Mouse (Mus musculus): ENCODE measurements around the gene Tbc1d1. TPM values are rescaled to one million over a fixed set of nuclear protein-coding genes. Genes with fewer than 3 reads are reported as not detected.

The Tbc1d1 gene
- polyA plus RNA-seq, 1 experiment from 2014 or later, result 12.2 TPM

DNA sequence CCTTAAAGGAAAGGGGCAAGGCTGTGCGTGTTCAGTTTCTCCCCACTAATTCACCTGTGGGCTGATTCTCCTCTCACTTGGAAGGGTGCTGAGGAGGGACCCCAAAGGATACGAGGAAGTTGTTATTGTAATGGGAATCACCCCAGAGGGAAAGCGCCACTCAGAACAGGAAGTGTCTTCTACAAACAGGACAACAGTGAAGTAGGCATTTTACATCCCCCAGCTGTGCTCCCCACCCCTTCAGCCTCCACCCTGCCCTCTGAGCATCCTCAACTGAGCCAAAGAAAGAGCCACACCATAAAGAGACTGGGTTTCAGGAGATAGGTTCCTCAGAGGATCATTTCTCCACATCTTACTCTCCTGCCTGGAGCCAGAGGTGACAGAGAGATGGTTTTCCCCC, 219.7 kb downstream of the Tbc1d1 start:
- no peaks in the 10 kb centered on the region for H3K27me3 ChIP-seq

DNA sequence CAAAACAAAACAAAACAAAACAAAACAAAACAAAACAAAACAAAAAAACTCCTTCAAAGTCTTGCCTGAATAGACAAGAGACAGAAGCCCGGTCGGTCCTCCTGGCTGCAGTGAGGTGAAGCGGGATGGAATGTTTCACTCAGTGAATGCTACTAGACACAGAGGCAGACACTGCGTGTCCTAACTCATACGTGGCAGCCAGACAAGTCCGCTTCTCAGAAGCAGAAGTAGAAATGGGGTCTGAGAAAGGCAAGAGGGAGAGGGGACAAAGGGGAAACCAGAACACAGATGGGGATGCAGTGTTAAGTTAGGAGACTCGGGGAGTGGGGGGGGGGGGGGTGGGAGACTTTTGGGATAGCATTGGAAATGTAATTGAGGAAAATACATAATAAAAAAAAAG, 220.4 kb downstream of the Tbc1d1 start:
- no peak for ATAC-seq (replicated peaks)
- no peaks in the 10 kb centered on the region for H3K9me3 ChIP-seq
- peaks cover 18% of the 10 kb centered on the region; the same call in 1 of the 2 replicates for H3K4me1 ChIP-seq
- 63% methylated on average over 7 of the region's 7 CpGs for WGBS
- no peak overlapping the region for H3K9ac ChIP-seq (replicated peaks)
- no peak overlapping the region for H3K27ac ChIP-seq (replicated peaks)
- no peak overlapping the region for H3K4me3 ChIP-seq
- no peaks in the 10 kb centered on the region for H3K36me3 ChIP-seq
- H3K4me2 ChIP-seq (replicated peaks), result no peak overlapping the region
- H3K27me3 ChIP-seq, result no peaks in the 10 kb centered on the region

More for the DNA sequence above, 219.7 kb downstream of the Tbc1d1 start:
- Histone ChIP-seq H3K9me3 (no peaks in the 10 kb centered on the region), H3K36me3 (no peaks in the 10 kb centered on the region), H3K4me1 (peaks cover 13% of the 10 kb centered on the region; the same call in 1 of the 2 replicates), H3K9ac (replicated peaks) (no peak overlapping the region), H3K27ac (replicated peaks) (no peak overlapping the region), H3K4me3 (no peak overlapping the region), H3K4me2 (replicated peaks) (no peak overlapping the region)
- 89% methylated on average over 3 of the region's 3 CpGs for WGBS
- ATAC-seq (replicated peaks), result no peak

DNA sequence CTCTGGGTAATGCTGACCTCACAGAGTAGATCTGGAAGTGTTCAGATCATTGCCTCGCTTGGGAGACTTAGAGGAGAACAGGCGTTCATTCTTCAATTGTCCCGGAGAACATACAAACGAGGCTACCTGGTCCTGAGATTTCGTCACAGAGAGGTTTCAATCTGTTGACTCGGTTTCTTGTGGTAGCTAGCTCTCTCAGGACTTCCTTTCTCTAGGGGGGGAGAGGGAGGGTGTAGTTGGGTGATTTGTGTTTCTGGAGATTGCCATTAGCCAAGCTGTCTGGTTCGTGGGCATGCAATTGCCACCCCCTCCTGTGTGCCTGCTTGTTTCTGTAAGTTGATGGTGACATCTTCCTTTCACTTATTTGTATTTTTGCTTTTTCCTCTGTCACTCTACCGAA, 221.6 kb downstream of the Tbc1d1 start:
- H3K27ac ChIP-seq (replicated peaks), result no peak overlapping the region
- 76% methylated on average over 8 of the region's 8 CpGs for WGBS

DNA sequence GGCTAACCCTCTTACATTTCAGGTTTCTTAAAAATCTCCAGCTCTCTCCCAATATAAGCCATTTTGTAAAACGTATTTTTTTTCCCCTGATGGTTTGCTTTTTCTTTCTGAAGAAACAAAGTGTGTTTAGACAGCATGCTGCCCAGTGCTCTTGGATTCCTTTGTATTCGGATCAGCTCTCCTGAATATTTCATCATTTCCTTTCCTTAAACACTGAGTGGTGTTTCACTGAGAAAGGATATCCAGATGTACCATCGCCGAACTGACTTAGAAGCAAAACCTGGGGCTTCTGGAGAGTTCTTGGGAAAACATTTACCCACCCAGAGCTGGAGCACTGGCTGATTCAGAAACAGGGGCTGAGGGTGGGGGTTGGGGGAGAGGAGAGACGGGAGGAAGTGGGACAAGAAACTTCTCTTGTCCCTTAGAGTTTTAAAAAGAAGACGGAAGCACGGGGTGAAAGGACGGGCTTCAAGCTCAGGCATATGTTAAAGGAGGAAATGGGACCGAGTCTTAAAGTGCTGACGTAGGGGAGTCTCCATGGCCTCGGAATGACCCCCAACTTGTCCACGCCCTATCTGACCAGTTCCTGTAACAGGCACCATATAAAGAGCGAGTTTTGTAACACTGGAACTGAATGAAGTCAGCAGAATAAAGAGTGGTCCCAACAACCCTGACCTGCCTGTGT, 222.6 kb downstream of the Tbc1d1 start:
- Histone ChIP-seq H3K9ac (replicated peaks) (no peak overlapping the region), H3K4me1 (peaks cover 27% of the 10 kb centered on the region), H3K4me3 (no peak overlapping the region), H3K9me3 (no peaks in the 10 kb centered on the region), H3K4me2 (replicated peaks) (no peak overlapping the region), H3K36me3 (no peaks in the 10 kb centered on the region), H3K27ac (replicated peaks) (peak overlapping the region; percentile 36; the same call in 1 of the 2 replicates), H3K27me3 (no peaks in the 10 kb centered on the region)
- 69% methylated on average over 13 of the region's 13 CpGs for WGBS
- no peak for ATAC-seq (replicated peaks)

More for the DNA sequence above, 221.6 kb downstream of the Tbc1d1 start:
- H3K4me3 ChIP-seq, result no peak overlapping the region
- H3K9ac ChIP-seq (replicated peaks), result no peak overlapping the region
- H3K36me3 ChIP-seq, result no peaks in the 10 kb centered on the region
- ATAC-seq (replicated peaks), result no peak
- peaks cover 24% of the 10 kb centered on the region for H3K4me1 ChIP-seq
- H3K27me3 ChIP-seq, result no peaks in the 10 kb centered on the region
- no peaks in the 10 kb centered on the region for H3K9me3 ChIP-seq
- H3K4me2 ChIP-seq (replicated peaks), result no peak overlapping the region

DNA sequence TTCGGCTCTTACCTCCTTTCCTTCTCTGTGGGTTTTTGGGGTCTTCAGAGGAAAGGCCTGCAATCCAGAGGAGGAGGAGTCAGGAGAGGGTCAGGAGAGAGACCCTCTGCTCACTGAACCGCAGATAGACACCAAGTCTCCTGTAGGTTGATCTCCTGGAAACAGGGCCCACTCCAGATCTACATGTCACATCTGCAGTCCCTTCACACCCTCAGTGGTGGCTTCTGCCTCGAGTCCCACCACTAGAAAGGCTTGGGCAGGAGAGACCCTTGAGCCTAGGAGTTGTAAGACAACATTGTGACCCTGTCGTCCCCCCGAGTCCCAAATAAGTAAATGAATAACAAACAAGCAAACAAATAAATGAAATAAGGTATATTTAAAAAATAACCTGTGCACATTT, 223.7 kb downstream of the Tbc1d1 start:
- WGBS, result 91% methylated on average over 5 of the region's 5 CpGs
- no peak for ATAC-seq (replicated peaks)
- no peaks in the 10 kb centered on the region for H3K36me3 ChIP-seq

DNA sequence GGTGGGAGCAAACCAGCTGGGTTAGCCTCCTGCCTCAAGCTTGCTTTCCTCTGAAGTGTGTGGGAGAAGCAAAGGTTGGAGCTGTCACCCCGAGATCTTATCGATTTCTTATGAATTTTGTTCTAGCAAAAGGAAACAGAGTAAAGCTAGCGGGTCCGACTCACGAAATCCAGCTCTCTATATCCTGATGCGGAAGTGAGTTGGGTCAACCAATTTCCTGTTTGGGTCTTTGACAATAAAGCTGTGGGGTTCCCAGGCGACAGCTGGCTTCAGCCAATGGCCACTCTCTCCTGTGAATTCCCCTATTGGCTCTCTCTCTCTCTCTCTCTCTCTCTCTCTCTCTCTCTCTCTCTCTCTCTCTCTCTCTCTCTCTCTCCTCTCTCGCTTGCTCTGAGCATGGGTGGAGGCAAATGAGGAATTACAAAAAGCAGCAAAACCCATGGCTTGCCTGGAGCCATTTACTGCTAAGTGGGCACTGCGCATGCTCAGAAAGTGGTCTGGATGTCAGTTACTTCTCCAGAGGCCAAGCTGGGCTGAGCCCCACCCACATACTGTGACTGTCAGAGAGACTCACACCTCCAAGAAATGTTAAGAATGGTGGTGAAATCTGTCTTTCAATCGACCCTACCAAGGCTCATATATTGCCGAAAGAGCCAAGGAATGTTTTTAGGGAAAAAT, 224.7 kb downstream of the Tbc1d1 start:
- Histone ChIP-seq H3K36me3 (no peaks in the 10 kb centered on the region), H3K4me2 (replicated peaks) (no peak overlapping the region), H3K4me3 (no peak overlapping the region), H3K9me3 (no peaks in the 10 kb centered on the region), H3K4me1 (peaks cover 27% of the 10 kb centered on the region), H3K27me3 (no peaks in the 10 kb centered on the region), H3K27ac (replicated peaks) (no peak overlapping the region), H3K9ac (replicated peaks) (no peak overlapping the region)
- WGBS, result 67% methylated on average over 11 of the region's 11 CpGs
- no peak for ATAC-seq (replicated peaks)

More for the DNA sequence above, 223.7 kb downstream of the Tbc1d1 start:
- Histone ChIP-seq H3K4me2 (replicated peaks) (no peak overlapping the region), H3K27me3 (no peaks in the 10 kb centered on the region), H3K4me1 (peaks cover 27% of the 10 kb centered on the region), H3K4me3 (no peak overlapping the region), H3K9me3 (no peaks in the 10 kb centered on the region), H3K9ac (replicated peaks) (no peak overlapping the region), H3K27ac (replicated peaks) (no peak overlapping the region)

DNA sequence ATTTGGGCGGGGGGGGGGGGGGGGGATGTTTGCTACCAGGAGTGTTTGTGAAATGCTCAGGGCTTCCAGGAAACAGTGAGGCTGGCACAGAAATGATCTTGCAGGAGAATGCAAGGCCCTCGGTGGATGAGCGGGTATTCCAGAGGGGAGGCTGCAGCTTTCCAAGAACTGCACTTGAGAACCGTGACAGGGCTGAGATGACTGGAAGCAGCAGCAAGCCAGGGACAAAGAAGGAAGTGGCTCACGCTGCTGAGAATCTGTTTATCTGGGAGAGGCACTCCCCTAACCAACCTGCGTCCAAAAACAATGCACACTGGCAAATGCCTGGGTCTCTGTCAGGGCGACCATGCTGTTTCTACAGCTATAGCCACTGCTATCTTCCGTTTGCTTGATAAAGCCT, 225.4 kb downstream of the Tbc1d1 start:
- H3K9ac ChIP-seq (replicated peaks), result no peak overlapping the region
- no peak overlapping the region for H3K4me3 ChIP-seq
- H3K9me3 ChIP-seq, result no peaks in the 10 kb centered on the region
- no peak overlapping the region for H3K27ac ChIP-seq (replicated peaks)
- no peak for ATAC-seq (replicated peaks)
- no peak overlapping the region for H3K4me2 ChIP-seq (replicated peaks)
- H3K4me1 ChIP-seq, result peaks cover 27% of the 10 kb centered on the region
- no peaks in the 10 kb centered on the region for H3K36me3 ChIP-seq
- 26% methylated on average over 8 of the region's 8 CpGs for WGBS
- no peaks in the 10 kb centered on the region for H3K27me3 ChIP-seq

DNA sequence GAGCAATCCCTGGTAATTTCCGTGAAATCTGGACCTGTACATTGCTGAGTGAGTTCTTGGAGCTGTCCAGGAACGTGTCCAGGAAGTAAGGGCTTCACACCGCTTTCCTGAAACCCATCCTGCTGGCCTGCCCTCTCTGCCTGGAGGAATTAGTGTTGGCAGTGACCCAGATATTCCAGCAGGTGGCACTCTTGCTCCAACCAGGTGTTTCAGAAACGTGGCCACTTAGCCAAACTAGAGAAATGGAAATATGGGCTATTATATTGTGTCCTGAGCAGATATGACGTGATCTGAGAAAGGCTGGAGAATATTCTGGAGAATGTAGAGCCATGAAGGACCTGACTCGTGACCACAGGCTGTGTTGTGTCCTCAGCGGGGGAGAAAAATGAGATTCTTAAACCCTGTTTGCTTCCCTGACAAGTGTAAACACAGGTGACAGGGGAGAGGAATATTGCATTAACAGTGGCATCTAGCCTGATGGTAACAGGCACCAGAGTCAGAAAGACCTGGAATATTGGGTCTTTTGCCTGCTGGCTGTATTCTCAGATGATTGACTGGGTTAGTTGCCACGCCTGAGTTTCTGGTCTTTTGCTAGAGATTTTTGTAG, 226.4 kb downstream of the Tbc1d1 start:
- no peak overlapping the region for H3K4me2 ChIP-seq (replicated peaks)
- H3K27ac ChIP-seq (replicated peaks), result no peak overlapping the region
- H3K9me3 ChIP-seq, result no peaks in the 10 kb centered on the region
- no peaks in the 10 kb centered on the region for H3K27me3 ChIP-seq
- ATAC-seq (replicated peaks), result peak; percentile 68
- WGBS, result 16% methylated on average over 8 of the region's 8 CpGs
- no peaks in the 10 kb centered on the region for H3K36me3 ChIP-seq
- no peak overlapping the region for H3K4me3 ChIP-seq
- H3K4me1 ChIP-seq, result peaks cover 27% of the 10 kb centered on the region
- H3K9ac ChIP-seq (replicated peaks), result no peak overlapping the region

DNA sequence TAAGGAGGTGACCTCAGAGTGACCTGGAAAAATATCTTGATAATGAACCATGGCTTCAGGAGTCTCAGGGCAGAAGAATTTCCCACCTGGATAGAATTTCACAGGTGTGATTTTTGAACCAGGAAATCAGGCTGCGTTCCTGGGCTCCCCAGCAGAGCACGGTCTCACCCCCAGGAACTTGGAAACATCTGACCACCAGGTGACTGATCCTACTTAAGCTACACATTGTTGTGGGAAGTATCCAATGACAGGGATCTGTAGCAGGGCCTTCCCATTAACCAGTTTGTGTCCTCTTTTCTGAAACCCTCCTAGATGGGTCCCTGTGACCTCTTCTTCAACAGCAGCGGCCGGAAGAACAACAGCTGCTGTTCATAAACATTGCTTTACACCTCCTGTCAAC, 227.1 kb downstream of the Tbc1d1 start:
- H3K4me1 ChIP-seq, result peaks cover 23% of the 10 kb centered on the region
- H3K27ac ChIP-seq (replicated peaks), result no peak overlapping the region
- no peak overlapping the region for H3K9ac ChIP-seq (replicated peaks)
- WGBS, result 66% methylated on average over 4 of the region's 4 CpGs
- no peak overlapping the region for H3K4me2 ChIP-seq (replicated peaks)
- H3K4me3 ChIP-seq, result no peak overlapping the region
- H3K27me3 ChIP-seq, result no peaks in the 10 kb centered on the region
- H3K36me3 ChIP-seq, result no peaks in the 10 kb centered on the region
- no peak for ATAC-seq (replicated peaks)
- no peaks in the 10 kb centered on the region for H3K9me3 ChIP-seq

DNA sequence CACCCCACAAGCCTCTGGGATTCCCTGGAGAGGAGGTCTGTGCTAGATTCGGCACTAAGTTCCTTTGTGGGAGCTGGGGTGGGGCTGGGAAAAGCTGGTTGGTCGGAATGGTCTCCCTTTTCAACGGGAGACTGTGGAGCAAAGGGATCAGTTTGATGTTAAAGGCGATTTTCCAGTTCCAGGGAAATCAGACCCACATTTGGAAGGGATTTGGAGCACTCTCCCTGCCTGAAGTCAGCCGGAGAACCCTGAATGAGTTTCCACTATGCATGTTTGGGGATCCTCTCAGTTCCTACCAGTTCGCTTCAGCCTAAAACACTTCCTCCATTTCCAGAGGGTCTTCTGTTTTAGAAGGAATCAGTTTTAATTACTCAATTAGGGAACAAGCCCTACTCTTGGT, 228.4 kb downstream of the Tbc1d1 start:
- H3K9me3 ChIP-seq, result no peaks in the 10 kb centered on the region
- no peak for ATAC-seq (replicated peaks)
- WGBS, result 76% methylated on average over 6 of the region's 6 CpGs

DNA sequence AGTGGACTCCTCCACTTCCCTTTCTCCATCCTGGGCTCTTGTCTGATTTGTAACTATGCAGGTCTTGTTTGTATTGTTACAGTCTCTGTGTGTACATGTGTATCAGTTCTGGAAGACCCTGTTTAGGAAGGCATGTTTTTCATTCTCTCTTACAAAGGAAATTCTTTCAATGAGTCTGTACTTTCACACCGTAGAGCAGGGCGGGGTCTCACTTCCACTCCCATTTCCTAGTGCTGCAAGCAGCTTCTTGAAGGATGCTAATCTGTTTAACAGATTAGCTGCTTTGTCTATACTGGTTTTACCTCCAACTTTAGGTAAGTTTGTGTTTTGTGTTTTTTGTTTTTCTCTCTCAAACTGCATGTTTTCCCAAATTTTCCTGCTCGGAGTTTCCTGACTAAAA, 230.9 kb downstream of the Tbc1d1 start:
- Histone ChIP-seq H3K9ac (replicated peaks) (no peak overlapping the region), H3K4me2 (replicated peaks) (no peak overlapping the region), H3K4me1 (peaks cover 18% of the 10 kb centered on the region), H3K4me3 (no peak overlapping the region), H3K27me3 (no peaks in the 10 kb centered on the region), H3K36me3 (no peaks in the 10 kb centered on the region), H3K9me3 (no peaks in the 10 kb centered on the region), H3K27ac (replicated peaks) (no peak overlapping the region)
- ATAC-seq (replicated peaks), result no peak
- WGBS, result 68% methylated on average over 3 of the region's 3 CpGs

More for the DNA sequence above, 228.4 kb downstream of the Tbc1d1 start:
- Histone ChIP-seq H3K9ac (replicated peaks) (no peak overlapping the region), H3K4me1 (peaks cover 22% of the 10 kb centered on the region), H3K4me2 (replicated peaks) (no peak overlapping the region), H3K27me3 (no peaks in the 10 kb centered on the region), H3K4me3 (no peak overlapping the region), H3K27ac (replicated peaks) (no peak overlapping the region), H3K36me3 (no peaks in the 10 kb centered on the region)

DNA sequence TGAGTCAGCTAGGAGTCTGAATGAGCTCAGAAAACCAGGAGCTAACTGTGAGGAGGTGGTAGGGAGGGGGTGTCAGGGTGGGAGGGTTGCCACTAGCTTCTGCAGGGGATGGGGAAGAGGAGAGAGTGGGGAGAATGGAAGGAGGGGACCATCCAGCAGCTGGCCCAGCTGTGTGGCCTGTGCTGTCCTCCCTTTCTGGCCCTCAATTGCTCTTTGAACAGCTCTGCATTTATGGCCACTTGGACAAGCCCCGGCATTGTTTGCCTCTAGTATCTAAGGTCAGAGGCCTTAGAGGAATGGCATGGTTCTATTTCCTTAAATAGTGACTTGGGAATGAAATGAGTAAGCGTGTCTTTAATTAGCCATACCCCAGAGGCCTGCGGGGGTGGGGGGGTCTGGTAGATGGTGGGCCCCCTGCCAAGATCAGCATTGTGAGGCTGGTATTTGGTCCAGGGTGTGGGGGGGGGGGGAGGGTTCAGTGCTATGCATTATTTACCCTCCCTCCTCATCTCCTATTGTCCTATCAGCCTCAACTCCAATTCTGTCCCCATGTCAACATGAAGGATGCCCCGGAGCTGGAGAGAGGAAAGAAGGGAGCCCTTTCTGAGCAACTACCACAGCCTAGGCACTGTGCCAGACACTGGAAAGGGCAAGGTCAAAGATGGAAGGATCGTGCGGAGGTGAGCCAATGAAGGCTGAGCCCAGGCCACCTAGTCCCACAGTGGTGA, 233.3 kb downstream of the Tbc1d1 start:
- Histone ChIP-seq H3K36me3 (no peaks in the 10 kb centered on the region), H3K9me3 (no peaks in the 10 kb centered on the region), H3K9ac (replicated peaks) (no peak overlapping the region), H3K4me3 (no peak overlapping the region), H3K27ac (replicated peaks) (peak overlapping the region; percentile 44; the same call in 1 of the 2 replicates), H3K4me2 (replicated peaks) (no peak overlapping the region), H3K4me1 (peaks cover 14% of the 10 kb centered on the region), H3K27me3 (no peaks in the 10 kb centered on the region)
- 12% methylated on average over 6 of the region's 6 CpGs for WGBS
- ATAC-seq (replicated peaks), result peak; percentile 65

Data from forebrain, embryonic 15.5 days (tissue).